Mouse (Mus musculus): ENCODE data around the gene Kcnb1. TPM values are rescaled to one million over a fixed set of nuclear protein-coding genes. Genes with fewer than 3 reads are reported as not detected.

Kcnb1 gene
- polyA plus RNA-seq, 1 experiment from 2014 or later = 1.5 TPM

GRCm38 (mm10) chr2:167061381-167062034, 128.4 kb downstream of the Kcnb1 start:
- peak overlapping the region; percentile 31; the same call in 1 of the 2 replicates for H3K27ac ChIP-seq
- peak overlapping the region; percentile 80 for H3K9ac ChIP-seq
- WGBS = 24% methylated on average over 11 of the region's 11 CpGs
- ATAC-seq (ENCODE audit: insufficient read depth, low FRiP score, low read depth) = no peak
- H3K27me3 ChIP-seq (replicated peaks) = no peaks in the 10 kb centered on the region
- H3K4me1 ChIP-seq = peaks cover 30% of the 10 kb centered on the region
- peaks cover 27% of the 10 kb centered on the region for H3K36me3 ChIP-seq
- peak overlapping the region; percentile 68 for H3K4me2 ChIP-seq
- no peaks in the 10 kb centered on the region for H3K9me3 ChIP-seq
- H3K4me3 ChIP-seq (replicated peaks) = peak overlapping the region; percentile 78

GRCm38 (mm10) chr2:167060761-167061160, 129.2 kb downstream of the Kcnb1 start:
- peaks cover 30% of the 10 kb centered on the region for H3K4me1 ChIP-seq
- ATAC-seq (ENCODE audit: insufficient read depth, low FRiP score, low read depth) = no peak
- no peaks in the 10 kb centered on the region for H3K27me3 ChIP-seq (replicated peaks)
- H3K36me3 ChIP-seq = peaks cover 27% of the 10 kb centered on the region
- H3K4me3 ChIP-seq (replicated peaks) = no peak overlapping the region
- H3K27ac ChIP-seq = peak overlapping the region; percentile 55; the same call in 1 of the 2 replicates
- no peak overlapping the region for H3K9ac ChIP-seq
- H3K9me3 ChIP-seq = no peaks in the 10 kb centered on the region
- H3K4me2 ChIP-seq = peak overlapping the region; percentile 68

DNA sequence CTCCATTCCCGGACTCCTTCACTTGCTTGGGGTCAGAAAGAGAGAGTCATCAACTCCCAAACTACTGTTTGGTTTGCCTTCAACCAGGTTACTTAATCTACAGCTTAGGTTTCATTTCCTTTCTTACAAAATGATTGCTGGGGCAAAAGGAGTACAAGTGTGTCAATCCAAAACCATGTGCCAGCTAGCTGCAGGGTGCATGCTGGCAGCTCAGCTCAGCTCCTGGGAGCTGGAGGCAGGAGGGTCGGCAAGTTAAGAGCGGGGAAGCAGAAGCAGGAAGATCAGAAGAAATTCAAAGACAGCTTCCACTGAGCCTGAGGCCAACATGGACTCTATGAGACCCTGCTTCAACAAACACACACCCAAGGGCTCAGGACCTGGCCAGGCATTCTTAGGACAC, 129.6 kb downstream of the Kcnb1 start:
- Histone ChIP-seq H3K4me1 (peaks cover 28% of the 10 kb centered on the region), H3K9ac (no peak overlapping the region), H3K27ac (peak overlapping the region; percentile 55; the same call in 1 of the 2 replicates), H3K4me3 (replicated peaks) (no peak overlapping the region), H3K4me2 (peak overlapping the region; percentile 27), H3K36me3 (peaks cover 27% of the 10 kb centered on the region), H3K9me3 (no peaks in the 10 kb centered on the region), H3K27me3 (replicated peaks) (no peaks in the 10 kb centered on the region)
- no peak for ATAC-seq (ENCODE audit: insufficient read depth, low FRiP score, low read depth)
- WGBS = 63% methylated on average over 3 of the region's 3 CpGs

DNA sequence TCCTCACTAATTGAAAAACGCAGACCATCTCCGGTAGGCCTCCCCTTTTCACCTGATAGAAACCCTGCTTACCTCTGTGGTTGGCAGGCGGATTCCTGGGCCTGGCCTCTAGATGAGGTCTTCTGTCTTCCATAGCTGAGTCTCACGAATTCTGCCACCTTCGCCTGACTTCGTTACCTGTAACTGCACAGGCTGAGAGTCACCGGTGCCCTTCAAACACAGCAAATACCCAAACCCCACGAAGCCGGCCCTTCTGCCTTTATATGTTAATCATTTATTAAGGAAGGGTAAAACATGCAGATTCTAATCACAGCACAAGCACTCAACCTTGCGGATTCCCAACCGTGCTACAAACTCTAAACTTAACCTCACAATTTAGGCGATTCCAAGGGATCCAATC, 130.0 kb downstream of the Kcnb1 start:
- no peak for ATAC-seq (ENCODE audit: insufficient read depth, low FRiP score, low read depth)
- no peaks in the 10 kb centered on the region for H3K27me3 ChIP-seq (replicated peaks)
- H3K27ac ChIP-seq = no peak overlapping the region
- H3K9ac ChIP-seq = no peak overlapping the region
- H3K9me3 ChIP-seq = no peaks in the 10 kb centered on the region
- no peak overlapping the region for H3K4me3 ChIP-seq (replicated peaks)
- H3K4me2 ChIP-seq = peak overlapping the region; percentile 27
- H3K36me3 ChIP-seq = peaks cover 27% of the 10 kb centered on the region
- H3K4me1 ChIP-seq = peaks cover 24% of the 10 kb centered on the region
- WGBS = 57% methylated on average over 12 of the region's 12 CpGs

- Histone ChIP-seq H3K4me2 (peak overlapping the region; percentile 27; the same call in 1 of the 2 replicates), H3K9me3 (no peaks in the 10 kb centered on the region), H3K9ac (no peak overlapping the region), H3K36me3 (peaks cover 27% of the 10 kb centered on the region), H3K27me3 (replicated peaks) (no peaks in the 10 kb centered on the region), H3K4me3 (replicated peaks) (no peak overlapping the region), H3K27ac (no peak overlapping the region), H3K4me1 (peaks cover 20% of the 10 kb centered on the region)
- WGBS = 54% methylated on average over 8 of the region's 8 CpGs
- ATAC-seq (ENCODE audit: insufficient read depth, low FRiP score, low read depth) = no peak
Observed at GRCm38 (mm10) chr2:167059536-167059935, 130.4 kb downstream of the Kcnb1 start.

DNA sequence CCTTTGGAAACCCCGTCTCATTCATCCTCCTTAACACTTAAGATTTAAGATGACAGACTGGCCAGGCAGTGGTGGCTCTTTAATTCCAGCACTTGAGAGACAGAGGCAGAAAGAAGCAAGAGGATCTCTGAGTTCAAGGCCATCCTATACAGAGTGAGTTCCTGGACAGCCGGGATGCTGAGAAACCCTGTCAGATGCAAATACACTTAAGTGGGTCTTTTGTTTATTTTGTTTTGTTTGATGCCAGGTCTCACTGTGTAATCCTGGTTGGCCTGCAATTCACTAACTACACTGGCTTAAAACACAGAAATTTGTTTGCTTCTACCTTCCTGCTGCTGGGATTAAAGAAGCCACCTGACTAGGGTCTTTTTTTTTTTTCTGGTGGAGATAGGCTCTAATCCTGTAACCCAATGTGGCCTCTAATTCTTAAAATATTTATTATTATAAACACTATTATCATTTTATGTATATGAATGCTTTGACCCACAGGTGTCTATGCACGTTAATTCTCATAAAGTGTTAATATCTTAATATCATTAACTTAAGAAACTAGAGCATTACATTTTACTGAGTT, 131.1 kb downstream of the Kcnb1 start:
- Histone ChIP-seq H3K4me1 (peaks cover 20% of the 10 kb centered on the region), H3K27me3 (replicated peaks) (no peaks in the 10 kb centered on the region), H3K4me3 (replicated peaks) (no peak overlapping the region), H3K4me2 (no peak overlapping the region), H3K9ac (no peak overlapping the region), H3K27ac (no peak overlapping the region), H3K9me3 (no peaks in the 10 kb centered on the region), H3K36me3 (peaks cover 27% of the 10 kb centered on the region)
- WGBS = 69% methylated on average over 3 of the region's 3 CpGs
- ATAC-seq (ENCODE audit: insufficient read depth, low FRiP score, low read depth) = no peak

DNA sequence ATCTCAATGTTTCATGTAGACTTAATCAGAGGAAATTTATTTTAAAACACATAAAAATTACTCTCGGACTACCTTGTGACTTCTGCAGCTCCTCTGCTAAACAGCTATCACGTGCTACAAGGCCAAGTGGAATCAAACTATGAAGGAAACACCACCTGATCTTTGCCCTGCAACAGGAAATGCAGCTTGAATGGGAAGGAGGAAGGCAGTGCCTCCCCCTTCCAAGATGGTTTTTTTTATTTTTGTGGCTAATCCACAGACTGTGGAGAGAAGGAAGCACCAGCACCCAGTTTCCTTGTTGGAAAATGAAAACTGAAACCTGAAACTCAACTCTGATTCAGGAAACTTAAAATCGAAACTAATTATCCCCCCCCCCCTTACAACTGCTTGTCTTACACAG, 131.8 kb downstream of the Kcnb1 start:
- H3K4me3 ChIP-seq (replicated peaks) = no peak overlapping the region
- no peak for ATAC-seq (ENCODE audit: insufficient read depth, low FRiP score, low read depth)
- H3K36me3 ChIP-seq = peaks cover 27% of the 10 kb centered on the region
- no peak overlapping the region for H3K4me2 ChIP-seq
- H3K27ac ChIP-seq = no peak overlapping the region
- H3K4me1 ChIP-seq = peaks cover 20% of the 10 kb centered on the region
- 56% methylated on average over 3 of the region's 3 CpGs for WGBS
- no peak overlapping the region for H3K9ac ChIP-seq
- no peaks in the 10 kb centered on the region for H3K27me3 ChIP-seq (replicated peaks)
- H3K9me3 ChIP-seq = no peaks in the 10 kb centered on the region

DNA sequence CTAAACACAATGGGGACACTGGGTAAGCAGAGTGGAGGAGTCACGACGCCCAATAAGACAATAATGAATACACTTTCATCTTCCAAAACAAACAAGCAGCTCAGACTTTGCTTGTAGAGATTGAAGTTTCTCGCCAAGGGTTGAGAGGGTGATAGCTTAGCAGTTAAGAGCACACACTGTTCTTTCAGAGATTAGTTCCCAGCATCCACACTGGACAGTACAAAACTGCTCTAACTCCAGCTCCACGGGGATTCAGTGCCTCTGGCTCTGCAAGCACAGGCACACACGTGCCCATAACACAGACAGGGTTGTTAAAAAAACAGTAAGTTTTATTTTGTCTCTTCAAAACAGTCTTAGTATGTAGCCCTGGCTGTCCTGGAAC, 133.0 kb downstream of the Kcnb1 start:
- peaks cover 31% of the 10 kb centered on the region for H3K36me3 ChIP-seq
- WGBS = 82% methylated on average over 5 of the region's 5 CpGs
- H3K4me2 ChIP-seq = no peak overlapping the region
- no peaks in the 10 kb centered on the region for H3K27me3 ChIP-seq (replicated peaks)
- no peak overlapping the region for H3K27ac ChIP-seq
- H3K4me3 ChIP-seq (replicated peaks) = no peak overlapping the region
- peaks cover 20% of the 10 kb centered on the region for H3K4me1 ChIP-seq
- ATAC-seq (ENCODE audit: insufficient read depth, low FRiP score, low read depth) = no peak
- H3K9ac ChIP-seq = no peak overlapping the region
- no peaks in the 10 kb centered on the region for H3K9me3 ChIP-seq

GRCm38 (mm10) chr2:167056210-167056941, 133.6 kb downstream of the Kcnb1 start:
- Histone ChIP-seq H3K4me2 (no peak overlapping the region), H3K36me3 (peaks cover 31% of the 10 kb centered on the region), H3K9me3 (no peaks in the 10 kb centered on the region), H3K9ac (no peak overlapping the region), H3K27ac (no peak overlapping the region), H3K4me1 (peaks cover 14% of the 10 kb centered on the region), H3K27me3 (replicated peaks) (no peaks in the 10 kb centered on the region), H3K4me3 (replicated peaks) (no peak overlapping the region)
- no peak for ATAC-seq (ENCODE audit: insufficient read depth, low FRiP score, low read depth)
- WGBS = 93% methylated on average over 15 of the region's 15 CpGs

DNA sequence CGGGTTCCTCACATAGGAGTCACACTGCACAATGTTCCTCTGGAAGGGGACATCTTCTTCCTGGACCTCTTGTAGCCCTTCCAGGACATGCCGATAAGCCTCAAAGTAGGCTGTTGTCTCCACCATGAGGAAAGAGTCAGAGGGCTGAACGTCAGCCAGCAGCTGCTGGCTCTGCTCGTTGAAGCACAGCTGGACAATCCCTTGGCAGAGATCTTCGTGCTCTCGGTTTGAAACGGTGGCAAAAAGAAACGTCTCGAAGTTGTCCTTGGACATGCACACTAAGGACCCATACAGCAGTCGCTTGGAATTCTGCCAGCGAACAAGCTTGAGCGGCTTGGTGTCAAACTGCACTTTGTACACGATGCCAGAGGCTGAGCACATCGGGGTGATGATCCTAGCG, 134.6 kb downstream of the Kcnb1 start:
- H3K27ac ChIP-seq = no peak overlapping the region
- no peak overlapping the region for H3K9ac ChIP-seq
- H3K4me3 ChIP-seq (replicated peaks) = no peak overlapping the region
- peaks cover 7% of the 10 kb centered on the region; the same call in 1 of the 2 replicates for H3K4me1 ChIP-seq
- no peaks in the 10 kb centered on the region for H3K27me3 ChIP-seq (replicated peaks)
- ATAC-seq (ENCODE audit: insufficient read depth, low FRiP score, low read depth) = no peak
- WGBS = 74% methylated on average over 15 of the region's 15 CpGs
- H3K9me3 ChIP-seq = no peaks in the 10 kb centered on the region
- peaks cover 31% of the 10 kb centered on the region for H3K36me3 ChIP-seq
- H3K4me2 ChIP-seq = no peak overlapping the region

GRCm38 (mm10) chr2:167053127-167053844, 136.7 kb downstream of the Kcnb1 start:
- Histone ChIP-seq H3K27ac (no peak overlapping the region), H3K9me3 (no peaks in the 10 kb centered on the region), H3K27me3 (replicated peaks) (no peaks in the 10 kb centered on the region), H3K36me3 (peaks cover 37% of the 10 kb centered on the region), H3K4me2 (no peak overlapping the region), H3K4me1 (no peaks in the 10 kb centered on the region), H3K4me3 (replicated peaks) (no peak overlapping the region), H3K9ac (no peak overlapping the region)
- WGBS = 67% methylated on average over 9 of the region's 9 CpGs
- ATAC-seq (ENCODE audit: insufficient read depth, low FRiP score, low read depth) = peak; percentile 44; the same call in 1 of the 2 replicates
